Mouse (Mus musculus) embryonic fibroblast, embryonic 13.5 days (primary cell): ENCODE results near the gene Prkcz.

Experiments used
- CTCF ChIP-seq: IDR thresholded peaks from 2 replicates; pipeline ENCODE4 v1.5.1; 2011; ENCODE audit warnings: mild to moderate bottlenecking, control low read depth, low read length, moderate library complexity, borderline replicate concordance; ENCODE audit not compliant: insufficient read depth
- POLR2A ChIP-seq: IDR thresholded peaks from 2 replicates; pipeline ENCODE4 v1.6.1; 2011; ENCODE audit warnings: low read depth, mild to moderate bottlenecking, control low read depth, low read length, moderate library complexity

DNA sequence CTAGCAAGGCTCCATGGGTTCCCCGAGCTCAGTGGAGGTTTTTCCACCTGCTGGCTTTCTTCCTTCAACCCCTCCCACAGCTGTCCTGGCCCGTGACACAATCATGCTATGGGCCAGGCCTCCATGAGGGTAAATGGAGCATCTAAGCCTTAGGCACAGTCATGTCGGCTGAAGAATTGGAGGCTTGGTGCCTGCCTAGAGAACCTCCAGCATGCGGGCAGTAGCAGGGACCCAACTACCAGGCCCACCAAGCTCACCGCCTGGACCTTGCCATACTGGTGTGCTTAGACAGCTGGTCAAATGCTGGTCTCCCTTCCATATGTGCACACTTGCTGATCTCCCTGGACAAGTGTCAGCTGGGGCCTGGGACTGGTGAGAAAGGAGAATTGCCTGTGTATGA is 135.2 kb downstream of the Prkcz start:
- TF ChIP-seq CTCF: no peak
- no peak for TF ChIP-seq POLR2A
